12 mouse cellular contexts compared by ENCODE assay signal in genomic region chr8:109463075-109463474, GRCm38 (mm10). TPM values are rescaled to one million over a fixed set of nuclear protein-coding genes. Genes with fewer than 3 reads are reported as not detected.
DNase-seq lines count a peak whose midpoint lies in the region; ATAC-seq lines count a peak whose summit lies in the region.
"Had no signal": no experiment of that assay in that cellular context is flagged by ENCODE, and none has a peak within 500 bp of the region (broad histone marks: within the 10 kb centered on the region; RNA-seq: fewer than 3 reads in every experiment).

No protein-coding gene starts in this region.

- no peak overlapping the region for H3K4me2 ChIP-seq in midbrain, embryonic 11.5 days
- H3K4me2 ChIP-seq in forebrain, embryonic 14.5 days (ENCODE audit: low read length): no peak overlapping the region
- no peak overlapping the region for H3K4me2 ChIP-seq in midbrain, embryonic 15.5 days

- peaks cover 20% of the 10 kb centered on the region; the same call in 1 of the 2 replicates for H3K4me1 ChIP-seq in midbrain, embryonic 11.5 days (ENCODE audit: control insufficient read depth, insufficient read depth, low read length)
- H3K4me1 ChIP-seq in midbrain, embryonic 10.5 days: peaks cover 38% of the 10 kb centered on the region
- H3K4me1 ChIP-seq in forebrain, embryonic 14.5 days (ENCODE audit: control insufficient read depth, insufficient read depth, low read length): peaks cover 37% of the 10 kb centered on the region
- peaks cover 52% of the 10 kb centered on the region for H3K4me1 ChIP-seq in midbrain, embryonic 15.5 days

- no peaks in the 10 kb centered on the region for H3K27me3 ChIP-seq in midbrain, embryonic 11.5 days (ENCODE audit: control insufficient read depth, insufficient read depth, low read length)
- peaks cover 6% of the 10 kb centered on the region; the same call in 1 of the 2 replicates for H3K27me3 ChIP-seq in midbrain, embryonic 10.5 days (ENCODE audit: low read depth, poor library complexity, severe bottlenecking)
- no peaks in the 10 kb centered on the region for H3K27me3 ChIP-seq in forebrain, embryonic 14.5 days (replicated peaks; ENCODE audit: control insufficient read depth, insufficient read depth, low read length)
- no peaks in the 10 kb centered on the region for H3K27me3 ChIP-seq in midbrain, embryonic 15.5 days (replicated peaks)

- 76% methylated on average over 2 of the region's 2 CpGs for WGBS in midbrain, embryonic 11.5 days
- 92% methylated on average over 2 of the region's 2 CpGs for WGBS in midbrain, embryonic 10.5 days
- 21% methylated on average over 2 of the region's 2 CpGs for WGBS in forebrain, embryonic 14.5 days
- 27% methylated on average over 2 of the region's 2 CpGs for WGBS in midbrain, embryonic 15.5 days

- no peaks in the 10 kb centered on the region for H3K36me3 ChIP-seq in midbrain, embryonic 11.5 days (ENCODE audit: control insufficient read depth, insufficient read depth, low read length)
- no peaks in the 10 kb centered on the region for H3K36me3 ChIP-seq in midbrain, embryonic 10.5 days
- no peaks in the 10 kb centered on the region for H3K36me3 ChIP-seq in forebrain, embryonic 14.5 days (ENCODE audit: control insufficient read depth, insufficient read depth, low read length)
- no peaks in the 10 kb centered on the region for H3K36me3 ChIP-seq in midbrain, embryonic 15.5 days (replicated peaks)

- DNase-seq in adrenal gland, postnatal 14 days: peak; percentile 33
- DNase-seq in adrenal gland, adult 2 months: no peak
- peak; percentile 47 for DNase-seq in midbrain, embryonic 11.5 days (ENCODE audit: low spot score, missing footprints)
- no peak for DNase-seq in midbrain, embryonic 10.5 days (ENCODE audit: low spot score)
- DNase-seq in forebrain, embryonic 14.5 days (ENCODE audit: low spot score): peak; percentile 69
- no peak for DNase-seq in thymus, postnatal 0 days (ENCODE audit: low spot score)
- no peak for DNase-seq in urinary bladder, postnatal 14 days (ENCODE audit: low spot score)
- DNase-seq: layer of hippocampus, adult 9-11 months had no signal

- no peak overlapping the region for H3K9ac ChIP-seq in midbrain, embryonic 11.5 days (ENCODE audit: low read length)
- no peak overlapping the region for H3K9ac ChIP-seq in forebrain, embryonic 14.5 days (ENCODE audit: low read length)
- H3K9ac ChIP-seq in midbrain, embryonic 15.5 days: no peak overlapping the region

- H3K4me3 ChIP-seq in midbrain, embryonic 11.5 days (ENCODE audit: low read depth, low read length): no peak overlapping the region
- no peak overlapping the region for H3K4me3 ChIP-seq in midbrain, embryonic 10.5 days
- H3K4me3 ChIP-seq in forebrain, embryonic 14.5 days (ENCODE audit: low read depth, low read length): no peak overlapping the region
- H3K4me3 ChIP-seq in midbrain, embryonic 15.5 days: no peak overlapping the region

- no peaks in the 10 kb centered on the region for H3K9me3 ChIP-seq in midbrain, embryonic 11.5 days (ENCODE audit: control insufficient read depth, low read length)
- no peaks in the 10 kb centered on the region for H3K9me3 ChIP-seq in midbrain, embryonic 10.5 days (replicated peaks)
- no peaks in the 10 kb centered on the region for H3K9me3 ChIP-seq in forebrain, embryonic 14.5 days (replicated peaks; ENCODE audit: control insufficient read depth, low read length)
- no peaks in the 10 kb centered on the region for H3K9me3 ChIP-seq in midbrain, embryonic 15.5 days

- no peak for ATAC-seq in midbrain, embryonic 11.5 days (ENCODE audit: low FRiP score)
- no peak for ATAC-seq in forebrain, embryonic 14.5 days
- no peak for ATAC-seq in midbrain, embryonic 15.5 days (replicated peaks)

- H3K27ac ChIP-seq in midbrain, embryonic 11.5 days (ENCODE audit: low read depth, low read length): no peak overlapping the region; the same call in 1 of the 2 replicates
- no peak overlapping the region for H3K27ac ChIP-seq in midbrain, embryonic 10.5 days (replicated peaks)
- peak overlapping the region; percentile 94 for H3K27ac ChIP-seq in forebrain, embryonic 14.5 days (ENCODE audit: low read depth, low read length)
- H3K27ac ChIP-seq in midbrain, embryonic 15.5 days: peak overlapping the region; percentile 96

RNA-seq across cellular contexts. Expression of gene Pmfbp1, which starts 30.8 kb away (rescaled TPM):
- total RNA-seq in adrenal gland, postnatal 14 days (2021): not detected in 2 replicates
- total RNA-seq in adrenal gland, adult 2 months (2021): not detected
- polyA plus RNA-seq in adrenal gland, adult 2 months (2012; rRNA removed): not detected in 2 replicates
- polyA plus RNA-seq in midbrain, embryonic 11.5 days (2014; fragmentation: Nextera tagmentation; extraction: Ambion mirVana): 3.1 TPM in 2 replicates
- polyA plus RNA-seq in midbrain, embryonic 10.5 days (2016; fragmentation: Nextera tagmentation; extraction: Ambion mirVana): 0.79 and 2.5 TPM in 2 replicates
- polyA plus RNA-seq in forebrain, embryonic 14.5 days (2014; fragmentation: Nextera tagmentation; extraction: Ambion mirVana): 0.58 and 0.61 TPM in 2 replicates
- 1.7 and 2.2 TPM in 2 replicates for polyA plus RNA-seq in midbrain, embryonic 15.5 days (2015; fragmentation: Nextera tagmentation; extraction: Ambion mirVana)
- not detected in 2 replicates for polyA plus RNA-seq in thymus, postnatal 0 days (2015; fragmentation: Nextera tagmentation; extraction: Ambion mirVana)
- total RNA-seq: heart, adult 8-10 months; neutrophil, adult 5-6 weeks had no signal
- polyA plus RNA-seq: intestine, embryonic 14.5 days had no signal

Comparison
In these comparisons a context has a peak if more than half of its experiments do, and no peak if none do; other contexts are left out.
1. DNase-seq: peak in adrenal gland, postnatal 14 days (single experiment), midbrain, embryonic 11.5 days (single experiment) and forebrain, embryonic 14.5 days (single experiment); none in adrenal gland, adult 2 months (single experiment), midbrain, embryonic 10.5 days (single experiment), thymus, postnatal 0 days (single experiment) and urinary bladder, postnatal 14 days (single experiment).
2. H3K27ac ChIP-seq: peak in forebrain, embryonic 14.5 days (single experiment) and midbrain, embryonic 15.5 days (single experiment); none in midbrain, embryonic 11.5 days (single experiment) and midbrain, embryonic 10.5 days (single experiment).